Mouse (Mus musculus) intestine, embryonic 16.5 days (tissue): Measurements from ENCODE around the gene Sfxn2. TPM values are rescaled to one million over a fixed set of nuclear protein-coding genes. Genes with fewer than 3 reads are reported as not detected.
"Not testable (repeated sequence)": the region's sequence is repeated elsewhere in the genome, so short reads cannot be mapped to it uniquely, and the experiment has no call there.

ENCODE experiments used
- ATAC-seq: fragments of 200-750 bp; cut with Nextera tagmentation; 2 replicates; pipeline ENCODE4 v1.8.0; 2017; ENCODE audit warnings: moderate TSS enrichment, moderate library complexity
- H3K27ac ChIP-seq: fragments of 300-500 bp; sonication (generic); 2 replicates; pipeline ENCODE4 v1.5.1; 2014; ENCODE audit warnings: mild to moderate bottlenecking, low read length
- H3K27me3 ChIP-seq: fragments of 300-500 bp; sonication (generic); replicated peaks from 2 replicates; pipeline ENCODE4 v1.6.1; 2014; ENCODE audit warnings: low read length, control low read depth, mixed read lengths; ENCODE audit not compliant: control insufficient read depth, insufficient read depth
- H3K36me3 ChIP-seq: fragments of 300-500 bp; sonication (generic); 2 replicates; pipeline ENCODE4 v1.6.1; 2014; ENCODE audit warnings: low read length, control low read depth; ENCODE audit not compliant: control insufficient read depth, insufficient read depth
- H3K4me1 ChIP-seq: fragments of 300-500 bp; sonication (generic); 2 replicates; pipeline ENCODE4 v1.6.1; 2014; ENCODE audit warnings: low read length, control low read depth, mixed read lengths; ENCODE audit not compliant: control insufficient read depth, insufficient read depth
- H3K4me2 ChIP-seq: fragments of 300-500 bp; sonication (generic); 2 replicates; pipeline ENCODE4 v1.6.1; 2014; ENCODE audit warnings: low read depth, low read length, control low read depth
- H3K4me3 ChIP-seq: fragments of 300-500 bp; sonication (generic); 2 replicates; pipeline ENCODE4 v1.5.1; 2014; ENCODE audit warnings: mild to moderate bottlenecking, low read length
- H3K9ac ChIP-seq: fragments of 300-500 bp; sonication (generic); 2 replicates; pipeline ENCODE4 v1.6.1; 2014; ENCODE audit warnings: low read depth, low read length
- H3K9me3 ChIP-seq: fragments of 300-500 bp; sonication (generic); 2 replicates; pipeline ENCODE4 v1.6.1; 2016; ENCODE audit warnings: low read length, control low read depth; ENCODE audit not compliant: control insufficient read depth
- WGBS: fragments of 180-500 bp; shearing (Covaris S2); extraction: QIAGEN DNeasy Blood & Tissue Kit; methylation state at CpG from one replicate; pipeline ENCODE4 v1.1.7; 2014; 5-methylcytosine and 5-hydroxymethylcytosine counted together
- polyA plus RNA-seq: library from polyadenylated mRNA; unstranded; fragments of >200 nt; fragmentation: Nextera tagmentation; extraction: Ambion mirVana; gene quantifications from 2 replicates; pipeline ENCODE4 v1.2.1, GENCODE M21; 2015

The Sfxn2 gene
- polyA plus RNA-seq, 1 experiment from 2014 or later: 18.1 TPM

DNA sequence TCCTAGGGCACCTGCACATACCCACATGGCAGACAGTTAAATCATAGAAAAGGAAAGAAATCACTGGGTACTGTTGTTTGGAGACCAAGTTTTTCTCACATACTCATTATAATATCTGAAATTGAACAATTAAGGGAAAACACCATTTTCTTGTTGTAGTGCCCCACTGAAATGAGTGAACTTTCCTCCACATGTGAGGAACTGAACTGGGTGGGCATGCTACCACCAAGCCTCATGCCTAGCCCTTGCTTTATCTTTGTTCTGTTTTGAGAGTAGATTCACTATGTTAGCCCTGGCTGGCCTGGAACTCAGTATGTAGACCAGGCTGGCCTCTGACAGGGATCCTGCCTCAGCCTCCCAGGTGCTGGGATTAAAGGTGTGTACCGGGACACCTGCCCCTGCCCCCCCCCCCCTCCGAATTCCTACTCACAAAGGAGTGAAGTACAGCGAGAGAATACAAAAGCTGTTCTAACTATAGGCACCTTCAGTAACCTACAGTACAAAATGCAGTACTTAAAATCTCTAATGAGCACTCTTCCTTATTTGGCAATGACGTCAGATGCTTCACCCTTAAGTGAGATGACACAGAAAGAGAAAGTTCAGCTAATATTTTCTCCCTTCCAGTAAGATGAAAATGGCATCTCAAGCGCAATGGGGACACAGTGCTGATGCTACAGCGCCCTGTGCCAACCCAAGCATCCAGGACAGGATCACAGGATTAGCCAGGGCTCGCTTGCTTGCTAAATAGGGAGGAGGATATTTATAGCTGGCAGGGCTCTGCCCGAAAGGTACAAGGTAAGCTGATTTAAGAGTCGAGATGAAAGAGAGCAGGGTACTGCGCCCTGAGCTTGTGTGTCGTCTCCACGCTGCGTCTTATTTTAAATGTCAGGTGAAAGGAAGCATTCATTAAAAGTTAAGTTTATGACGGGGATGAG is 10.3 kb upstream of the Sfxn2 start:
- no peaks in the 10 kb centered on the region for H3K27me3 ChIP-seq
- H3K4me2 ChIP-seq: no peak overlapping the region
- no peaks in the 10 kb centered on the region for H3K9me3 ChIP-seq
- no peak overlapping the region for H3K27ac ChIP-seq
- ATAC-seq: no peak
- no peak overlapping the region for H3K4me3 ChIP-seq
- no peak overlapping the region for H3K9ac ChIP-seq
- H3K4me1 ChIP-seq: no peaks in the 10 kb centered on the region
- 87% methylated on average over 14 of the region's 14 CpGs for WGBS
- no peaks in the 10 kb centered on the region for H3K36me3 ChIP-seq

DNA sequence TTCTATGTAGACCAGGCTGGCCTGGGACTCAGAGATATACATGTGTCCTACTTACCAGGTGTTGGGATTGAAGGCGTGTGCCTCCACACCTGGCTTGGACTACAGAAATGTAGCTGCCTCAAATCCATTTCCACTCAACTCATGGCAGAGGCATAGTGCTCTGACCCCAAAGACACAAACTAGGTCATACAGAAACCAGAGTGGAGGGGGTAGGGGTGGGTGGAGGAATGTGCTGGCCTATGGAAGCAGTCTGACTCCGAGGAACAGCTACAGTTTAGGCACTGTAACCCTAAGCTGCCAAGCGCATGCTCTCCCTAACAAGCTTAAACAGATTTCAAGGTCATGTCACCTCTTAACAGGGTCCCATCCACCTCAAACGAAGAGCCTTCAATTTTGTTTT is 9.6 kb upstream of the Sfxn2 start:
- H3K4me1 ChIP-seq: no peaks in the 10 kb centered on the region
- H3K36me3 ChIP-seq: no peaks in the 10 kb centered on the region
- no peak overlapping the region for H3K4me3 ChIP-seq
- no peaks in the 10 kb centered on the region for H3K9me3 ChIP-seq
- no peak overlapping the region for H3K4me2 ChIP-seq
- H3K27me3 ChIP-seq: no peaks in the 10 kb centered on the region
- H3K9ac ChIP-seq: no peak overlapping the region
- 79% methylated on average over 4 of the region's 4 CpGs for WGBS
- no peak for ATAC-seq
- H3K27ac ChIP-seq: no peak overlapping the region

DNA sequence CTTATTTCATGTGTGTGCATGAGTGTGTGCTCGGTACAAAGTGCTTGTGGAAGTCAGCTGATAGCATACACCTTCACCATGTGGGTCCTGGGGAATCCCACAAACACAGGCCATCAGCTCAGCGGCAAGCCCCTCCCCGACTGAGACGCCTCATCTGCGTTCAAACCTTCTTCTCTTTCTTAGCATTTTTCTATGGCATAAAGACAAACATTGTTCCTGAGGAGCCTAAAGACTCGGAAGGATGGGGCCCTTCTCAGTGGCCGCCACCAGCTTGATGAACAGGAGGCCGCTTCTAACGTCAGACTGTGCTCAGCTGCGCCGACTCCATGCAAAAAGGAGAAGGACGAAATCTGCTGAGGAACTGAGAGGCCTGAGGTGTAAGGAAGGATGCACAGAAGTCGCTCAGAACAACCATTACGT is 9.1 kb upstream of the Sfxn2 start:
- H3K4me1 ChIP-seq: no peaks in the 10 kb centered on the region
- H3K9me3 ChIP-seq: no peaks in the 10 kb centered on the region
- no peak overlapping the region for H3K4me2 ChIP-seq
- no peaks in the 10 kb centered on the region for H3K27me3 ChIP-seq
- no peak overlapping the region for H3K27ac ChIP-seq
- H3K9ac ChIP-seq: no peak overlapping the region
- 74% methylated on average over 14 of the region's 14 CpGs for WGBS
- no peak for ATAC-seq
- H3K36me3 ChIP-seq: no peaks in the 10 kb centered on the region
- no peak overlapping the region for H3K4me3 ChIP-seq

DNA sequence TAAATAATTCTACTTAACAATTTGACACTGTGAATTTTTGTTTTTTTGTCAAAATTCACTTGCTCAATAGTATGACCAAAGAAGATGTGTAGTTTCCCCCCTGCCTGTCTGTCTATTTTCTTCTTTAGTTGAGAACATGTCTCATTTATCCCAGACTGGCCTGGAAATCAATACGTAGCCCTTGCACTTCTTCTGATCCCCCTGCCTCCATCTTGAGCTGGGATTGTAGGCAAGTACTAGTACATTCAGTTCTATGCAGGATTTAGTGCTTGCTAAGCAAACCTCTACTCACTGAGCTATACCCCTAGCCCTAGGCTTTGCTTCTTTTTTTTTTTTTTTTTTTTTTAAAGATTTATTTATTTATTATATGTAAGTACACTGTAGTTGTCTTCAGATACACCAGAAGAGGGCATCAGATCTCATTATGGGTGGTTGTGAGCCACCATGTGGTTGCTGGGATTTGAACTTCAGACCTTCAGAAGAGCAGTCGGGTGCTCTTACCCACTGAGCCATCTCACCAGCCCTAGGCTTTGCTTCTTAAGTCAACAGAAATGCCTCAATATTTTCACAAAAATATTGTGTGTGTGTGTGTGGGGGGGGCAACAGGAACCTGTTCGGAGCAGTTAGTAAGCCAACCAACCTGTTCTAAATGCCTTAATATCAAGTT is 1.8 kb upstream of the Sfxn2 start:
- not testable (repeated sequence) for H3K9ac ChIP-seq, H3K36me3 ChIP-seq, H3K4me2 ChIP-seq, ATAC-seq, H3K9me3 ChIP-seq, H3K4me3 ChIP-seq, H3K27ac ChIP-seq, H3K27me3 ChIP-seq
- peaks cover 11% of the 10 kb centered on the region for H3K4me1 ChIP-seq
- 73% methylated on average over 3 of the region's 3 CpGs for WGBS

DNA sequence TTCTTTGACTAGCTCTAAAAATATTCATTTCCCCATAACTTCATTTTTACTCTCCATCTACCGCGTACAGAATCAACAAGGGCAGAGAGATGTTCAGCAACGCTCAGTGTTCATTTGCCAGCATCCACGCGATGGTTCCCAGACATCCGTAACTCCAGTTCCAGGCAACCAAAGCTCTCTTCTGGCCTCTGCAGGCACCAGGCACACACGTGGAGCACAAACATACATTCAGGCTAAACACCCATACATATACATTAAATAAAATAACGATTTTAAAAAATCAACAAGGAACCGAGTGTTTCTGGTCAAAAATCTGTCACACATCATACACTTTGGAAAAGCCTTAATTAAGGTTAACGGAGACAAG is 1.3 kb upstream of the Sfxn2 start:
- Histone ChIP-seq H3K36me3 (no peaks in the 10 kb centered on the region), H3K27ac (no peak overlapping the region), H3K9ac (no peak overlapping the region), H3K27me3 (no peaks in the 10 kb centered on the region), H3K4me1 (peaks cover 11% of the 10 kb centered on the region), H3K4me3 (peak overlapping the region; percentile 86), H3K4me2 (peak overlapping the region; percentile 83), H3K9me3 (no peaks in the 10 kb centered on the region)
- no peak for ATAC-seq
- WGBS: 17% methylated on average over 10 of the region's 10 CpGs

DNA sequence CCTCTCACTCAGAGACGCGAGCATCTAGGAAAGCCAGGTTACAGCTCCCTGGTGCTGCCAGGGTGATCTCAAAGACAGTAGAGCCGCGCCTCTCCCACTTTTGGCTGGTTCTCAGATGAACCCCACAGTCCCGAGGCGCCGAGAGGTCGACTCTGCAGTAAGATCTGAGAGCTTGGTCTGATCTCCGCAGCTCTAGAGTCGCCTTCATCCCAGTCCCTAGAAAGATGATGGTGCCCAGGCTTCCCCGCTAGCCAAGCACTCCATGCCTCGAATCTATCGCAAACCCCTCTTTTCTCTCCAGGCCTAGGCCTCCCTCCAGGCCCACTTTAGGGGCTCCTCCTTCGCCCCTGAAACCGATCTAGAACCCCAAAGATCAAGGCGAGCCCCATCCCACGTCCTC is 617 bp upstream of the Sfxn2 start:
- 0% methylated on average over 17 of the region's 17 CpGs for WGBS
- H3K9me3 ChIP-seq: no peaks in the 10 kb centered on the region
- H3K4me3 ChIP-seq: peak overlapping the region; percentile 86
- H3K4me1 ChIP-seq: peaks cover 11% of the 10 kb centered on the region
- peak; percentile 21 for ATAC-seq
- peak overlapping the region; percentile 10; the same call in 1 of the 2 replicates for H3K27ac ChIP-seq
- peak overlapping the region; percentile 83 for H3K4me2 ChIP-seq
- H3K36me3 ChIP-seq: no peaks in the 10 kb centered on the region
- H3K9ac ChIP-seq: peak overlapping the region; percentile 71
- H3K27me3 ChIP-seq: no peaks in the 10 kb centered on the region

DNA sequence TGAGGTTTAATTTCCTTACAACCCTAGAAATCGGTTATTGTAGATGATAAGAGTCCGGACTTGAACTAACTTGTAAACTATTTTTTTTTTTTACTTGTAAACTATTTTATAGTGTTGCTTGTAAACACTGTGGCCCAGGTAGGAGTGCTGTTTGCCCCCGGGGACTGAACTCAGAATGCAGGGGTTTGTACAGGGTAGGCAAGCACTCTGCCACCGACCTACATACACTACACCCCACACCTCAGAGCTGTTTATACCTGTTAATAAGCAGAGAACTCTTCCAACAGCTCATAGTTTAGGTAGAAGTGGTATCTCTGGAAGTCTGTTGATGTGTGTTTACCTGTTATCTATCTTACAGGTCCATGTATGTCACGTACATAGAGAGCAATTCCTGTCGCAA is 825 bp downstream of the Sfxn2 start:
- Histone ChIP-seq H3K27ac (no peak overlapping the region), H3K9ac (peak overlapping the region; percentile 78), H3K36me3 (no peaks in the 10 kb centered on the region)

DNA sequence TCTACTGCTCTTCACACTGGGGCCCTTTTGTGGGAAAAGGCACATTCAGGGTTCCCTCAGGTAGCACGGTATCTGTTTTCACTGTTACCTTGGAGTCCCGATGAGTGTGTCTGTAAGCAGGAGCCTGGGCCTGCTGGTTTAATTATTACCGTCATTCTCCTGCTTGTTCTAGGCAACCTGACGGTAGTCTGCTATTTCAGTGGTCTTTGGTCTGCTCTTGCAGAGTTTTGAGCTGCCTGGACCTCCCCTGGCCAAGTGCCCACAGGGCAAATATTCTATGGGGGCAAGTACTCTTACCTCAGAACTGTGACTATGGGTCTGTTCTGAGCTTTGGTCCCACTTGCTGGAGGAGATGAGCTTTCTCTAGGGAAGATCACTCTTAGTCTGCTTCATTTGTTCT is 2.0 kb downstream of the Sfxn2 start:
- Histone ChIP-seq H3K27me3 (no peaks in the 10 kb centered on the region), H3K4me2 (peak overlapping the region; percentile 20; the same call in 1 of the 2 replicates), H3K9ac (no peak overlapping the region), H3K9me3 (no peaks in the 10 kb centered on the region), H3K4me1 (peaks cover 11% of the 10 kb centered on the region), H3K36me3 (no peaks in the 10 kb centered on the region), H3K27ac (peak overlapping the region; percentile 69), H3K4me3 (no peak overlapping the region)
- 37% methylated on average over 4 of the region's 4 CpGs for WGBS
- no peak for ATAC-seq

More for the DNA sequence above, 825 bp downstream of the Sfxn2 start:
- Histone ChIP-seq H3K27me3 (no peaks in the 10 kb centered on the region), H3K4me2 (peak overlapping the region; percentile 88), H3K9me3 (no peaks in the 10 kb centered on the region), H3K4me1 (peaks cover 11% of the 10 kb centered on the region), H3K4me3 (peak overlapping the region; percentile 86)
- WGBS: 29% methylated on average over 6 of the region's 6 CpGs
- no peak for ATAC-seq

DNA sequence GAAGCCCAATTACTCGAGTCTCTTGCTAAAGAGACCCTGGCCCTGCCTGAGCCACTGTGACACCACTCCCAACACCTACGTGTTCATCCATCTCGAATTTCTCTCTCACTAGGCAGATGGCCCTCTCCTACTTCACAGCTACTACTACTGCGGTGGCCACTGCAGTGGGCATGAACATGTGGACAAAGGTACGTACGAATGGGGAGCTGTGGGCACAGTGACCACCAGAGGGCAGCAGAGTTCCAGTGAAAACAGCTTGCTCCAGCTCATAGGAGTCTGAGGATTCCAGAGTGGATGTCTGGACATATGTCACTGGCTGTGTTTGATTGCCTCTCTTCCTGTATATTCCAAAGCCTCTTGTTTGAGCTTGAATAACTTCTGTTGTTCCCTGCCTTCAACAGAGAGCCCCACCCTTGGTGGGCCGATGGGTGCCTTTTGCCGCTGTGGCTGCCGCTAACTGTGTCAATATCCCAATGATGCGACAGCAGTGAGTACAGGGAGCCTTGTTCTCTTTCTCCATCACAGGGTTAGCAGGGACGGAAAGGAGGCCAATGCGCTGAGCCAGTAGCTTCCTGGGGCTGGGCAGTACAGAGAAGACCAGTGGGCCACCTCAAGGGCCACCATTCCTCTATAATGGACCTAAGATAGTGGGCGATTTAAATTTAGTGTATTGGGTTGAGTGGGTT is 14.8 kb downstream of the Sfxn2 start:
- Histone ChIP-seq H3K9me3 (no peaks in the 10 kb centered on the region), H3K4me3 (no peak overlapping the region), H3K4me2 (no peak overlapping the region), H3K27ac (no peak overlapping the region), H3K27me3 (no peaks in the 10 kb centered on the region), H3K9ac (no peak overlapping the region), H3K36me3 (no peaks in the 10 kb centered on the region), H3K4me1 (no peaks in the 10 kb centered on the region)
- 57% methylated on average over 13 of the region's 13 CpGs for WGBS
- ATAC-seq: peak; percentile 52
